Mouse (Mus musculus) spleen, postnatal 36 days (tissue): ENCODE measurements around the gene Tcf15.
A peak's percentile ranks its signal among the peaks of the same experiment; 100 is the strongest.

Experiments used
- DNase-seq, 2 experiments: peaks; one replicate each; pipeline ENCODE4 v3.0.0; 2022; ENCODE audit warnings: low spot score in 2 of 2, mixed read lengths in 1 of 2

Tcf15 gene

DNA sequence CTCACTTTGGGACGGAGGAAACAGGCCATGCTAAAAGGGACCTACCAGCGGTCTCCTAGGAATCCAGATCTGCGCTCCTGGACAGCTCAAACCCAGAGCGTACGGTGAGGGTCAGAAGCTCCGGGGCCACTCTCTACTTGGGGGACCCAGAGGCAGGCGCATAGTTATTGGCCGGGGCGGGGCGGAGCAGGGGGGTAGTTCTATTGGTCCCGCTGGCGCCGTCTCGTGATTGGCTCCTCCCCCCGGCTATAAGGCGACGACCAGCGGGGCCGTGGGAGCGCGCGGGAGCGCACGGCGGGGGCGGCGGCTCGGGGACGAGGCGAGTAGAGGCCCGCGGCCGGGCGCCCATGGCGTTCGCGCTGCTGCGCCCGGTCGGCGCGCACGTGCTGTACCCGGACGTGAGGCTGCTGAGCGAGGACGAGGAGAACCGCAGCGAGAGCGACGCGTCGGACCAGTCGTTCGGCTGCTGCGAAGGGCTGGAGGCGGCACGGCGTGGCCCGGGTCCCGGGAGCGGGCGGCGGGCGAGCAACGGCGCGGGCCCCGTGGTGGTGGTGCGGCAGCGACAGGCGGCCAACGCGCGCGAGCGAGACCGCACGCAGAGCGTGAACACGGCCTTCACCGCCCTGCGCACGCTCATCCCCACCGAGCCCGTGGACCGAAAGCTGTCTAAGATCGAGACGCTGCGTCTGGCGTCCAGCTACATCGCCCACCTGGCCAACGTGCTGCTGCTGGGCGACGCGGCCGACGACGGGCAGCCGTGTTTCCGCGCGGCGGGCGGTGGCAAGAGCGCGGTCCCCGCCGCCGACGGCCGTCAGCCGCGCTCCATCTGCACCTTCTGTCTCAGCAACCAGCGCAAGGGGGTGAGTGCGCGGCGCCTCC is at the start of gene Tcf15:
Tcf15 (plus strand) TSS at position 283 of the 879 bp plus-strand sequence.
- DNase-seq: no peak

- no peak for DNase-seq
These were observed 48.4 kb upstream of the Tcf15 start for GRCm38 (mm10) chr2:152094856-152095545.

DNA sequence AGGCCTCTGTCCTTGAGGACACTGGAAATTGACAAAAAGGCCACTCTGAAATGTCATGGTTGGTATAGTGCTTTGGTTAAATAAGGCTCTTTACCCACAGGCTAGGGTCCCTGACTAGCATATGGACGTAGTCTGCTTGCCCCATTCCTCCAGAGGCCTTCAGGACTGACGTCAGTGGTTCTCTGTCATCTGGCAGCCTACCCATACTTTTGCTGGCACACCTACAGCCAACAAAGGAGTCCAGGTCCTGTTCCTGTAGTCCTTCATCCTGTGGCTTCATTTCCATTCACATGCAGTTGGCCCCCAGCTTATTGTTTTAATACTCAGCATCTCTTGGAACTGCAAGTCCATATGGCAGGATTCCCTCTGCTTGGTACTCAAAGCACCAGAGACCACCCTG is 46.4 kb upstream of the Tcf15 start:
- DNase-seq: no peak

GRCm38 (mm10) chr2:152097916-152098315 is 45.4 kb upstream of the Tcf15 start:
- no peak for DNase-seq

GRCm38 (mm10) chr2:152099538-152099937 is 43.8 kb upstream of the Tcf15 start:
- no peak for DNase-seq

GRCm38 (mm10) chr2:152101761-152102160 is 41.6 kb upstream of the Tcf15 start:
- DNase-seq: no peak

DNA sequence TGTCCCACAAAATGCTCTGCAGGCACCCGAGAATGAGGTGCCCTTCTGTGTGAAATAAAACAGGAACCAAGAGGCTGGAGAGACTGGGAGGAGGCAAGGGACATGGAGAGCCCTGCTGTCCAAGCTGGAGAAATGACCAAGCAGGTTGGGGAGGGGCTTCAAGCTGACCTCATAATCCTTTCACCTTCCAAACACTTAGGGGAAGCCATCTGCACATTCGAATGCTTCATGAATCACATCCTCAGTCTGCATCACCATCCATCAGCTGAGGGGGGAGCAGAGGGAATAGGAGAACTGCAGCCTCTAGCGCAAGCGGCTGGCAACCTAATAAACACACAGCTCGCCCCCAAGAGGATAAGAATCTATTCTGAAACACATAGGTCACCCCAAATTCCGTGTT is 41.0 kb upstream of the Tcf15 start:
- no peak for DNase-seq

DNA sequence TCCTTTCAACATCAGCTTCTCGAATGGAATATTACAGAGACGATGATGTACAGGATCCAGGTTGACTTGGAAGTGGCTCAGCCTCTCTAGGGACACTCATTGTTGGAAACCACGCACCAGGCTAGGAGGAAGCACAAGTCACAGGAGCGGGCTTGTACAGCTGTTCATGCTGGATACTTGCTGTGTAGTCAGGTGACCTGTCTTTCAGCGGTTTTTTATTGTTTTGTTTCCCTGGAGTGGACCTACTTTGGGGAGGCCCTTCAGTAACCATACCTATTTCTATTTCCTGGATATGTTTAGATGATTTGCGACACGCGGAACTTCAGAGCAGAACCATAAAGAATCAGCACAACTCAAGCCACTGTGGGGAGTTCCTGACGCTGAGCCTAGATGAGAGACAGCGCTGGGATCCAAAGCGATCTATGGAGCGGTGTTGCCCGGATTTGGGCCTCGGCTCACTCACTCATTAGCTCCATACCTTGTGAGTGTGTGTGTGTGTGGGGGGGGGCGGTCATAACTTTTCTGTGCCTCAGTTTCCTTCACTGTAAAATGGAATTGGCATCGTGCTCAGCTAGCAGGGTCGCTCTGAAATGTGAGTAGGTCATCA is 38.5 kb upstream of the Tcf15 start:
- DNase-seq: no peak

DNA sequence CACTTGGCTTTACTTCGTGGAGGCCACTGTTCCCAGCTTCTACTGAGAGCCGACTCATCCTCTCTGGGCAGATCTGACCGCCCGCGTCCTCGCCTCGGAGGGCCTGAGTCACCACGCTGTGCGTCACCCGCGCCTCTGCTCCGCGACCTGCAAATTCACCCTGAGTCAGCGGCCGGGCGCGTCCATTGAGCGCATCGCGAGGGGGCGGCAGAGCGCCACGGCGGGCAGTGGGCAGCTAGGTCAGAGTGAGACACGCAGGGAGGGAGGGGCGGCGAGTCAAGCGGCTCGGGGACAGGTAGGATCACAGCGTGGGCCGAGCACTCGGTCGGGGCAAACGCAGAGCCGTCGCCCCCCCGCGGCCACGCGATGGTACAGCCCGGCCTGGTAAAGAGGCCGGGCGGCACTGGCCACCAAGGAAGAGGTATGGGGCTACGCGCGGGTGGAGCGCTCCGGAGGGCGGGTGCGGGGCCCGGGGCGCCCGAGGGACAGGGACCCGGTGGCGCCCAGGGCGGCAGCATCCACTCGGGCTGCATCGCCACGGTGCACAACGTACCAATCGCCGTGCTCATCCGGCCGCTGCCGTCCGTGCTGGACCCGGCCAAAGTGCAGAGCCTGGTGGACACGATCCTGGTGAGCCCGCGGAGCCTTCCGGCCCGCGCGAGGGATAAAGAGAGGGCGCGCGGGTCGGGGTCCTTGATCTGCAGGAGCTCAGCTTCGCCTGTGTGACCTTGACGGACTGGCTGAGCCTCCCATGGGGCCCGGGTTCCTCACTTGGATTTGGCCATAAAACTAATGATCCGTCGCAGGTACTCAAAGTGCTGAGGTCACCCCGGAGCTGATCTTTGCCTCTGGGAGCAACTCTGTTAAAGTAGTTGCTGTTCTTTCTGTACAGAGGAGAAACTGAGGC is 37.8 kb upstream of the Tcf15 start, which contains the start of gene Srxn1:
Srxn1 (plus strand) TSS at position 199 of the 907 bp plus-strand sequence.
- DNase-seq: peak; percentile 60 to 78

DNA sequence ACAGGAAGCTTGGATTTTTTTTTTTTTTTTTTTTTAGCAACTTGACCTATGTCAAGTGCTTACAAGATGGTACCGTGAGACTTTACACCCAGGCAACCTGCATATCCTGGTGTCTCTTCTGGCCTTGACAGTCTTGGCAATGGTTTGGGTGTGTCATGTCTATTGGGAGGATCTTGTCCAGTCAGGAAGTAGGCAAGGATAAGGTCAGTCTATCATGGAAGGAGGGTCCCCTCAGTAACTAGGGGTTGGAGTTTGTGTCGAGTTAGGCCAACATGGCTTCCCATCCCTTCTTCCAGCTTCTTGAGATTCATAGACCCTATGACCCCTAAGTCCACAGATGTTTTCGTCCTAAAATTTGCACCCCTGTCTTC is 37.2 kb upstream of the Tcf15 start:
- no peak for DNase-seq

- DNase-seq: no peak
These were observed 36.8 kb upstream of the Tcf15 start for GRCm38 (mm10) chr2:152106597-152106996.

- DNase-seq: no peak
These were observed 34.7 kb upstream of the Tcf15 start for GRCm38 (mm10) chr2:152108702-152109101.

GRCm38 (mm10) chr2:152109386-152109785 is 34.0 kb upstream of the Tcf15 start:
- no peak for DNase-seq

DNA sequence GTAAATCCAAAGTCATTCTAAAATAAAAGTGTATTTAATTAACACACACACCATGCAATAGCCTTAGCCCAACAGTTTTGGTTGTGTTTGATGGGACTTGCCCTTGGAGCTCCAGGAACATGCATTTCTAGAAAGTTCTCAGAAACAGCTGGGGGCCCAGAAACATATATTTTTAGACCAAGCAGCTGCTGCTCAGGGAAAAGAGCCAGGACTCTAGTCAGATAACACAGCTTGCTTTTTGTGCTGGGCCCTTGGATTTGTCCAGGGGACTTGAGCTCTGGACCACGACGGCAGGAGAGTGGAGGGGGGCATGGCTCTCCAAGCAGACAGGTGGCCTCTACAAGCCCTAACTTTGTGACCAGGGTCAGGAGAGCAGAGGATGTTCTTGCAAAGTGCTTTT is 32.0 kb upstream of the Tcf15 start:
- no peak for DNase-seq

DNA sequence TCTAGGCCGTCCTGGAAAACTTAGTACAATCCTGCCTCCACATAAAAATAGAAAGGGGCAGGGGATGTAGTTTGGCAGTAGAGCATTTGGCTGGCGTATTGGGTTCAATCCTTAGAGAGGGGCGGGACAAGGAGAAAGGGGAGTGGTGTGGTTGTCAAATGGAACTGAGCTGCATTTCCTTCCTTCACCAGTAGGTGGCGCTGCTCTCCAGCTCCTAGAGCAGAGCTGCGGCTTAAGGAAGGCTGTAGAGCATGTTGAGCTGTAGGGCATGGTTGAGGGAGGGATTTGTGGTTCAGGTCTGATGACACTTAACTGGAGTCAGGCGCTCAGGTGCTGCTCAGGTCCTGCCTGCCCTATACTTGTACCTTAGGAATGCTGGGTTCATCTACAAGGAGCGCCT is 31.4 kb upstream of the Tcf15 start:
- DNase-seq: peak; percentile 48 to 63

DNA sequence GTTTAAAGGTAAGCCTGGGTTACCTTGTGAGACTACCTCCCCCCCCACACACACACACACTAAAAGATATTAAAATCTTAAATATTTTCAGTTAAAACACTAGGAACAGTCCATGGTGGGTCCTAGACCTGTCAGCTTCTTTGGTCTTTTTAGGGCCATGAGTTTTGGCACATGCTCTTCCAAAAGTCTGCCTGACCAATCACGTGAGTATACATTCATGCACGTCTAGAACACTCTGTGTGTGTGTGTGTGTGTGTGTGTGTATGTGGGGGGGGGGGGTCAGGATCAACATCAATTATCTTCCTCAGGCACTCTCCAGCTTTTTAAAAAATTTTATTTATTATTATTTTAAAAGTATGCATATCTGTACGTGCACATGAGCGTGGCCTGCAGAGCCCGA is 30.9 kb upstream of the Tcf15 start:
- no peak for DNase-seq

DNA sequence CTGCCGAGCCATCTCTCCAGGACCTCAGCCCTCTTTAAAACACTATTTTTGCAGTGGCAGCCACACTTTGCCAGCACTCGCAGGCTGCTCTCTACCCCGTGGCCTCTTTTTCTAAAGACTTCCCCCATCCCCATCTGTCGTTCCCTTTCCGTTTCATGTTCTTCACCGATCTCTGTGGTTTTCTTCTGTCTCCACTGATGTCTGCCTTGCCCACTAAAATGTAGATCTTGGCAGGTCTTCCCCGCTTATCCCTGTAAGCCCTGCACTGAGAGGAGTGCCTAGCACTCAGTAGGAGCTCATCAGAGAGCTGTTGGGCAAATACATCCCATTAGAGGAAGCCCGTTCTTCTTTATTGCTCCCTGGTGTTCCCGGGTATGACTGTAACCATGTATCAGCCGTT is 30.4 kb upstream of the Tcf15 start:
- no peak for DNase-seq

GRCm38 (mm10) chr2:152114057-152114975 is 29.0 kb upstream of the Tcf15 start:
- no peak for DNase-seq

- no peak for DNase-seq
These were observed 25.7 kb upstream of the Tcf15 start for GRCm38 (mm10) chr2:152117694-152118093.

- DNase-seq: no peak
These were observed 24.0 kb upstream of the Tcf15 start for GRCm38 (mm10) chr2:152119228-152119865.
